Mouse (Mus musculus) kidney, embryonic 15.5 days (tissue): Measurements from ENCODE around the gene Zfp60. TPM values are rescaled to one million over a fixed set of nuclear protein-coding genes. Genes with fewer than 3 reads are reported as not detected.

ENCODE experiments used
- ATAC-seq: fragments of 200-750 bp; cut with Nextera tagmentation; replicated peaks from 2 replicates; pipeline ENCODE4 v1.8.0; 2017; ENCODE audit warnings: moderate TSS enrichment; ENCODE audit not compliant: low FRiP score
- H3K27ac ChIP-seq: fragments of 300-500 bp; sonication (generic); 2 replicates; pipeline ENCODE4 v1.5.1; 2015; ENCODE audit warnings: mild to moderate bottlenecking, inconsistent platforms
- H3K27me3 ChIP-seq: fragments of 300-500 bp; sonication (generic); 2 replicates; pipeline ENCODE4 v1.6.1; 2015; ENCODE audit warnings: inconsistent platforms
- H3K36me3 ChIP-seq: fragments of 300-500 bp; sonication (generic); 2 replicates; pipeline ENCODE4 v1.6.1; 2015; ENCODE audit warnings: inconsistent platforms
- H3K4me1 ChIP-seq: fragments of 300-500 bp; sonication (generic); 2 replicates; pipeline ENCODE4 v1.6.1; 2015; ENCODE audit warnings: inconsistent platforms
- H3K4me2 ChIP-seq: fragments of 300-500 bp; sonication (generic); 2 replicates; pipeline ENCODE4 v1.6.1; 2015; ENCODE audit warnings: moderate library complexity, mild to moderate bottlenecking, inconsistent platforms
- H3K4me3 ChIP-seq: fragments of 300-500 bp; sonication (generic); replicated peaks from 2 replicates; pipeline ENCODE4 v1.5.1; 2015; ENCODE audit warnings: mild to moderate bottlenecking, inconsistent platforms
- H3K9ac ChIP-seq: fragments of 300-500 bp; sonication (generic); 2 replicates; pipeline ENCODE4 v1.6.1; 2015; ENCODE audit warnings: mild to moderate bottlenecking, inconsistent platforms
- H3K9me3 ChIP-seq: fragments of 300-500 bp; sonication (generic); replicated peaks from 2 replicates; pipeline ENCODE4 v1.6.1; 2016; ENCODE audit warnings: inconsistent platforms
- WGBS: fragments of 180-500 bp; shearing (Covaris S2); methylation state at CpG from one replicate; pipeline ENCODE4 v1.1.7; 2015; ENCODE audit warnings: mixed read lengths; 5-methylcytosine and 5-hydroxymethylcytosine counted together
- polyA plus RNA-seq: library from polyadenylated mRNA; unstranded; fragments of >200 nt; fragmentation: Nextera tagmentation; extraction: Ambion mirVana; gene quantifications from 2 replicates; pipeline ENCODE4 v1.2.1, GENCODE M21; 2015

Zfp60 gene
- 37.2 and 40.8 TPM in 2 replicates for polyA plus RNA-seq

DNA sequence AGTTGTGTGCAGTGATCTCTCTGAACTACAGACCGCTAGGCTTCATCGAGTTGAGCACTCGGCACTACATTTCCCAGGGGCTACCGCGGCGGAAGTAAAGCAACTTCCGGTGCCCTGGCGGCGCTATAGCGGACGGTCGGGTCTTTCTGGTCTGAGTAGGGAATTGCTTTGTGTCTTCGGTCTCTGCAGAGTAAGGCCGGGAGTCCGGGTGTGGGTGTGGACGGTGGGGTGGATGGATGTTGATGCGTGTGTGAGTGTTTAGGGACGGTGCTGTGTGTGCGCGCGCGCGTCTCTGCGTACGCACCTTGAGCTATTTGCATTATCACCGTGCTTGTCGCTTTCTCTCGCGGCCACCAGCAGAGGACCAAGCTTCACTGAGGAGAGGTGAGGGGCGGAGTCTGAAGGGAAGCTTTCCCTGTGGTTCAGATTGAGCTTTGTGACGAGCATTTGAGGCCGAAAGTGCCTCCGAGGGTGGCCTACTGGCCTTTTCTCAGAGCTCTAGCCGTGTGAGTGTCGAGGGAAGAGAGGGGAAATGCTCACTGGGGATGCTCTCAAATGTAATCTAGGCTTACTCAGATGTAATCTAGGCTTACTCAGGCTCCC, at the start of gene Zfp60:
Gene Zfp60 (plus strand): TSS at position 109 of the 603 bp plus-strand sequence.
- H3K9ac ChIP-seq, result peak within 1 kb of the TSS; percentile 79
- H3K36me3 ChIP-seq, result no peaks in the 10 kb centered on the region
- peak within 1 kb of the TSS; percentile 66 for H3K4me2 ChIP-seq
- H3K4me3 ChIP-seq, result peak within 1 kb of the TSS; percentile 77
- ATAC-seq, result peak; percentile 96
- WGBS, result 0% methylated on average over 35 of the region's 35 CpGs
- H3K27ac ChIP-seq, result peak within 1 kb of the TSS; percentile 97
- H3K9me3 ChIP-seq, result no peaks in the 10 kb centered on the region
- H3K27me3 ChIP-seq, result no peaks in the 10 kb centered on the region
- peaks cover 17% of the 10 kb centered on the region for H3K4me1 ChIP-seq

DNA sequence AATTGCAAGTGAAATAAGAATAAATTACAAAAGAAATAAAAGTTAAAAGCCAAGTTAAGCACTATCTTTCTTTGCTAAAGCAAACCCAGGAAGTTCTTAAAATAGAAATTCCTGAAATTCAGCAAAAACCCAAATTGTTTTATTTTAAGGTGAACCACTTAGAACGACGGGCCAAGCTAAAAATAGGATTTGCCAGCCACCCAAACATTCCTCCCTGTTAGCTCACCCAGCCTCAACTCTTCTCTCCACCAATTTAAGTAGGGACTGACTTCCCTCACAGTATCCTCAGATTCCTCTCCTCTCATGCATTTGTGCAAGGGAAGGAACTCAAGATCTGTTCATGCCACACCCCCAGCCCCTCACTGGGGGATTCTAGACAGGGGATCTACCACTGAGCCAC, 48.0 kb upstream of the Zfp60 start:
- H3K27ac ChIP-seq, result no peak overlapping the region
- 64% methylated on average over 2 of the region's 2 CpGs for WGBS
- ATAC-seq, result no peak
- no peak overlapping the region for H3K4me2 ChIP-seq
- H3K9me3 ChIP-seq, result no peaks in the 10 kb centered on the region
- no peaks in the 10 kb centered on the region for H3K27me3 ChIP-seq
- no peaks in the 10 kb centered on the region for H3K36me3 ChIP-seq
- H3K9ac ChIP-seq, result no peak overlapping the region
- no peak overlapping the region for H3K4me3 ChIP-seq
- peaks cover 8% of the 10 kb centered on the region for H3K4me1 ChIP-seq

DNA sequence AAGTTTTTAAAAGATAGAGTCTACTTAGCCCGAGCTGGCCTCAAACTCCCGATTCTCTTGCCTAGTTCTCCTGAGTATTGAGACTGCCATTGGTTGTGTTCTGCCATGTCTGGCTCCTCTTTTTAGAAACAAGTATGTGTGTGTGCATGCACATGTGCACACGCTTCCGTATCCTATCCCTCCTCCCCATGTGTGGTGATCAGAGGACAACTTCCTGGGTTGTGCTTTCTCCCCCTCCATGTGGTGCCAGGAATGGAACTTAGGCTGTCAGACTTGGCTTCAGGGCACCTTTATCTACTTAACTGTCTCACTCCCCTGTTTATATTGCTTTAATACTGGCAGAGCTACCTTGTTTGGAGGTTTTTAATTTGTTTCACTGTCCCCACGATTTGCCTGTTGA, 46.0 kb upstream of the Zfp60 start:
- no peaks in the 10 kb centered on the region for H3K36me3 ChIP-seq
- H3K4me1 ChIP-seq, result peaks cover 17% of the 10 kb centered on the region
- 38% methylated on average over 5 of the region's 5 CpGs for WGBS
- H3K27me3 ChIP-seq, result no peaks in the 10 kb centered on the region
- peak overlapping the region; percentile 25; the same call in 1 of the 2 replicates for H3K4me2 ChIP-seq
- H3K9me3 ChIP-seq, result no peaks in the 10 kb centered on the region
- no peak overlapping the region for H3K4me3 ChIP-seq
- no peak overlapping the region for H3K9ac ChIP-seq
- no peak overlapping the region for H3K27ac ChIP-seq
- ATAC-seq, result no peak

DNA sequence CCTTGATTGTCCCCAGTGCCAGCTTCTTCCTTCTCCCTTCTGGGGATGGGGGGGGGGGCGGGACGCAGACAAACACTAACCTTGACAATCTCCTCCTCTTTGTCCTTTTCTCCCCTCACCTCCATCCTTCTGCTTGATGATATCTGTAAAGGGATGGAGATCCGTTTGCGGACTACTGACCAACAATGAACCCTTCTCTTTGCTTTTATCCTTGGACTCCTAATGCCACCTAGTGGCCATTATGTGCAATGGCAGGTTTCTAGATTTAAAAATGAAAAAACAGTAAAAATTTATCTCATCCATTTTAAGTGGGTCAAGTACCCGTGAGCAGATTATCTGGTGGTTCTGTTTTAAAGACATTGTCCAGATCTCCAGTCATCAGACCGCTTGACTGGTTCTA, 45.5 kb upstream of the Zfp60 start:
- Histone ChIP-seq H3K36me3 (no peaks in the 10 kb centered on the region), H3K27me3 (no peaks in the 10 kb centered on the region), H3K4me1 (peaks cover 18% of the 10 kb centered on the region), H3K4me3 (no peak overlapping the region), H3K9me3 (no peaks in the 10 kb centered on the region), H3K9ac (no peak overlapping the region), H3K4me2 (peak overlapping the region; percentile 25; the same call in 1 of the 2 replicates), H3K27ac (no peak overlapping the region)
- no peak for ATAC-seq
- WGBS, result 0% methylated on average over 6 of the region's 6 CpGs

DNA sequence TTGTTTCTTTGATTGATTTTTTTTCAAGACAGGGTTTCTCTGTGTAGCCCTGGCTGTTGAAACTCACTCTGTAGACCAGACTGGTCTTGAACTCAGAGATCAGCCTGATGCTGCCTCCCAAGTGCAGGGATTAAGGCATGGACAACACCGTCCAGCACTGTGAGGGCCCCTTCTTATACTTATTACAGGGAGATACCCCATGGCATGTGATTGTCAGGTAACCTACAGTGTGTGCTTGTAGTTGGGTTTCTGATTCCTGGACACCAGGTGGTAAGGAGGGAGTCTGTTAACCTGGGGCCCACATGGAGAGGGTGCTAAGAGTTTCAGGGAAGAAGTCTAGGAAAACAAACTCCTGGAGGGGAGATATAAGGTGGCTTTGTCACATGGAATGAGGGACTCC, 44.1 kb upstream of the Zfp60 start:
- H3K4me3 ChIP-seq, result no peak overlapping the region
- no peak overlapping the region for H3K27ac ChIP-seq
- WGBS, result 88% methylated on average over 1 of the region's 1 CpGs
- no peaks in the 10 kb centered on the region for H3K27me3 ChIP-seq
- ATAC-seq, result no peak
- no peaks in the 10 kb centered on the region for H3K9me3 ChIP-seq
- H3K9ac ChIP-seq, result no peak overlapping the region
- H3K36me3 ChIP-seq, result no peaks in the 10 kb centered on the region
- peaks cover 18% of the 10 kb centered on the region for H3K4me1 ChIP-seq
- H3K4me2 ChIP-seq, result no peak overlapping the region

DNA sequence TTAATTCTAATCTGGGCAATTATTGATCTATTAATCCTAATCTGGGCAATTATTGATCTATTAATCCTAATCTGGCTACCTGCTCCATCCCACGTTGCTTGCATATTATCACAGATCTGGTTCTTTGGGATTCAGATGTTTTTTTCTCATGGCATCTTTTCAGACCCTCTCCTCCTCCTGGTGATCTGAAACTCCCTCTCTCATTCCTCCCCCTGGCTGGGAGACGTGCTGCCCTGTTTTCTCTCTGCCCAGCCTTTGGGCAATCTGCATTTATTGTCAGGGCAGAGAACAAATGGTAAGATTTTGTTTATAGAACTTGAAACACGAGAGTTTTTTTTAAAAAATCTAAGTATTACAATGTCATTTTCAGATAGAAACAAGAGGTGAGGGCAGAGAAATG, 43.4 kb upstream of the Zfp60 start:
- WGBS, result 73% methylated on average over 3 of the region's 3 CpGs
- Histone ChIP-seq H3K4me1 (peaks cover 18% of the 10 kb centered on the region), H3K27ac (no peak overlapping the region), H3K36me3 (no peaks in the 10 kb centered on the region), H3K4me3 (no peak overlapping the region; the same call in 1 of the 2 replicates), H3K9me3 (no peaks in the 10 kb centered on the region), H3K9ac (0 out of 2 replicates have a peak overlapping the region, but pooled peaks have one; percentile 62), H3K4me2 (peak overlapping the region; percentile 72), H3K27me3 (no peaks in the 10 kb centered on the region)
- ATAC-seq, result no peak

DNA sequence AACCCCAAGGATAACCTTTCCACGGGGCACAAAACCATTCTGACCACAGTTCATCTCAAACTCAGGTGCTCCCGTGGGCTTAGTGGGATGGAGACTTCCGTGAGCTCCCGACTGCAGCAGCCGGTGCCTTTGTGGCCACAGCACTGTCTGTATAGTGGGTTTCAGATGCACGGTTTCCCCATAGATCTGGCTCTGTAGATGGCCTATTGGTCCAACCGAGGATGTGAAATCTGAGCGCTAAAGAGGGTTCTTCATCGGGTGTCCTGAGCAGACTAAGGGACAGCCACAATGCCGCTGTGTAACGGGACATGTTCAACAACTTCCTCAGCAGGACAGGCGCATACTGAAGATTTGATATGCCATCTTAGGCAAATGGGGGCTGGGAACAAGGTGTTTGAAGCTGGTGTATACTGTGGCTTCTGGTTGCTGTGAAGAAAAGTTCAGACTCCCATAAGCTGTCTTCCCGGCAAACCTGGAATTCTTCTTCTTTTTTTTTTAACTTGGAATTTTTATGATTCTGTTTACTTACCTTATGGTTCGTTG, 42.9 kb upstream of the Zfp60 start:
- H3K4me1 ChIP-seq, result peaks cover 18% of the 10 kb centered on the region
- H3K27me3 ChIP-seq, result no peaks in the 10 kb centered on the region
- WGBS, result 33% methylated on average over 14 of the region's 14 CpGs
- H3K9me3 ChIP-seq, result no peaks in the 10 kb centered on the region
- peak overlapping the region; percentile 83; the same call in 1 of the 2 replicates for H3K27ac ChIP-seq
- peak overlapping the region; percentile 55 for H3K4me3 ChIP-seq
- H3K36me3 ChIP-seq, result no peaks in the 10 kb centered on the region
- no peak for ATAC-seq
- H3K4me2 ChIP-seq, result peak overlapping the region; percentile 72
- H3K9ac ChIP-seq, result peak overlapping the region; percentile 62

DNA sequence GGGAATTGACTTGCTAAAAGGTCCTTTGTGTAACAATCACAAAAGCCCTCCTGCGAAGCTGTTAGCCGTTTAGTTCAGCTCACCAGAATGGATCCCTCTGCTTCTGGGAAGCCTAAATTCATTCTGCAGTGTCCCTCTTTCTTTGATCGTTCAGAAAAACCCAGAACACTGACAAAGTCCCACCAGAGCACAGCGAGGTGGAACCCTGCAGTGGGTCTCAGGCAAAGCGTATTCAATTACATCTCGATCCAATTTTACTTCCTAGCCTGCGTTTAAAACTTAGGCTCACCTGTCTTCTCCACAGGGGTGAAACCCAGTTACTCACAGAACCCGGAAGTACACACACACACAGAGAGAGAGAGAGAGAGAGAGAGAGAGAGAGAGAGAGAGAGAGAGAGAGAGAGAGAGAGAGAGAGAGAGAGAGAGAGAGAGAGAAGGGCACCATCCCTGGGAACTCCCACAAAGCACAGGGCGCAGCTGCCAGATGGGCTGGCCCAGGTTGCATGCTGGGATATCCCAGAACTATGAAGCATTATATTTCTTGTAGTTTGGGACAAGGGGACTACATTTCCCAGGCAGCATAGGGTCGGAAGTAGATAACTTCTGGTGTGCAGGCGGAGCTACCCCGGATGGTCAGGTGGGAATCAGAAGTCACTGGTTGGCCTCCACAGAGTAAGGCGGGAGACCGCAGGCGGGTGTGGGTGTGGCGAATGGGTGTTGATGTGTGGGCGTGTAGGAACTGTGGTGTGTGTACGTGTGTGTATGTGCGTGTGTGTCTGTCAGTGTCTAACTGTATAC, 42.2 kb upstream of the Zfp60 start, which contains the start of gene Zfp607b:
Gene Zfp607b (plus strand): TSS at position 526 of the 798 bp plus-strand sequence.
- ATAC-seq, result peak; percentile 99
- Histone ChIP-seq H3K9me3 (no peaks in the 10 kb centered on the region), H3K27ac (peak within 1 kb of the TSS; percentile 83), H3K4me1 (peaks cover 18% of the 10 kb centered on the region), H3K4me2 (peak within 1 kb of the TSS; percentile 72), H3K36me3 (no peaks in the 10 kb centered on the region), H3K27me3 (no peaks in the 10 kb centered on the region), H3K9ac (peak within 1 kb of the TSS; percentile 62), H3K4me3 (peak within 1 kb of the TSS; percentile 55)
- WGBS, result 1% methylated on average over 19 of the region's 19 CpGs

DNA sequence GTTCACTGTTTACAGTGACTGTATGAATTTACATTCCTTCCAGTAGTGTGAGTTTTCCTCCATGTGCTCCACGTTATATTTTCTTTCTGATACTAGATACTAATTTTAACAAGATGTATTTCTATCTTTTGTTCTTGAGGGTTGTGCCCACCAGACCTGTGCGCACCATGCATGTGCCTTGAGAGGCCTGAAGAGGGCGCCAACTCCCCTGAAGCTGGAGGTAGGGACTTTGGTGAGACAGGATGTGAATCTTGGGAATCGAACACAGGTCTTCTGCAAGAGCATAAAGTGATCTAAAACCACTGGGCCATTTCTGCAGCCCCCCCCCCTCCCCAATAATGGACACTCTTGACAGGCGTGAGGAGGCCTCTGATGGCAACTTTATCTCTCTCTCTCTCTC, 40.1 kb upstream of the Zfp60 start:
- no peak for ATAC-seq
- peaks cover 12% of the 10 kb centered on the region for H3K4me1 ChIP-seq
- no peak overlapping the region for H3K27ac ChIP-seq
- no peak overlapping the region for H3K4me3 ChIP-seq
- no peaks in the 10 kb centered on the region for H3K9me3 ChIP-seq
- H3K9ac ChIP-seq, result no peak overlapping the region
- H3K36me3 ChIP-seq, result no peaks in the 10 kb centered on the region
- no peak overlapping the region for H3K4me2 ChIP-seq
- H3K27me3 ChIP-seq, result no peaks in the 10 kb centered on the region
- 40% methylated on average over 5 of the region's 5 CpGs for WGBS

DNA sequence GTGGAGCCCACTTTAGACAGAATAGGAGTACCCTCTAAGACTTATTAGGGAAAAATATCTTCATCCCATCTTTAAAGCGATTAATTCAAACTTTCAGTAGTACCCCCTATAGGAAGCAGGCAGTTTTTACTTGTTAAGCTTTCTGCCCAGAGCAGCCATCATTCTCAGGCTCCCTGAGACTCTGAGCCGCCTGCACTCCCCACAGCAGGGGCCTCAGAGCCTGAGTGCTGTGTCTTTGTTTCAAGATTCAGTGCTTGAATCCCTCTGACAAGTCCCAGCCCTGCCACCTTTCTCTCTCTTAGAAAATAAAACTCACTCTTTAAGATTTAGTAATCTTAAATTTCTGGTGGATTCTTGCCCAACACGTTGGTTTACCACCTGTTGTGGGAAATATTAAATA, 34.5 kb upstream of the Zfp60 start:
- Histone ChIP-seq H3K4me1 (no peaks in the 10 kb centered on the region), H3K9ac (no peak overlapping the region), H3K27me3 (no peaks in the 10 kb centered on the region), H3K9me3 (no peaks in the 10 kb centered on the region), H3K4me2 (no peak overlapping the region), H3K36me3 (no peaks in the 10 kb centered on the region), H3K27ac (no peak overlapping the region), H3K4me3 (no peak overlapping the region)
- ATAC-seq, result no peak
- WGBS, result 64% methylated on average over 3 of the region's 3 CpGs

DNA sequence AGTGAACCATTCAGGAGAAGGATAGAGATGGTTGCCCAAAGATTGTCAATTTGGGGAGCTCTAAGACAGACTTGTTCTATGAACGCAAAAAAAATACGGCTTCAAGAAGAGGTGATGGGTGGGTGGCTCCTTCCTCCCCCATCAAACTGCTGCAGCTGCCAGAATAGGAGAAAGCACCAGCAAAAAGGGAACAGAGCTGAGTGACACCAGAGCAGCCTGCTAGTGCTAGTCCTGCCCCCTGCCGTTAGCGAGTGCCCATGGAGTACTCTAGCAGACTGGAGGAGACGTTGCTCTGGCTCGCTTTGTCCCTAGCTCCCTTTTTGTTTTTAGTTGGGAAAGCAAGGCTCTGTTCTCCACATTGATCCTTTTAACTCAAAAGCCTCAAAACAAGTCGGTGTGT, 20.8 kb upstream of the Zfp60 start:
- ATAC-seq, result no peak
- Histone ChIP-seq H3K4me2 (no peak overlapping the region), H3K36me3 (no peaks in the 10 kb centered on the region), H3K9ac (no peak overlapping the region), H3K27ac (no peak overlapping the region), H3K27me3 (no peaks in the 10 kb centered on the region), H3K4me3 (no peak overlapping the region), H3K4me1 (no peaks in the 10 kb centered on the region), H3K9me3 (no peaks in the 10 kb centered on the region)
- 87% methylated on average over 7 of the region's 7 CpGs for WGBS

DNA sequence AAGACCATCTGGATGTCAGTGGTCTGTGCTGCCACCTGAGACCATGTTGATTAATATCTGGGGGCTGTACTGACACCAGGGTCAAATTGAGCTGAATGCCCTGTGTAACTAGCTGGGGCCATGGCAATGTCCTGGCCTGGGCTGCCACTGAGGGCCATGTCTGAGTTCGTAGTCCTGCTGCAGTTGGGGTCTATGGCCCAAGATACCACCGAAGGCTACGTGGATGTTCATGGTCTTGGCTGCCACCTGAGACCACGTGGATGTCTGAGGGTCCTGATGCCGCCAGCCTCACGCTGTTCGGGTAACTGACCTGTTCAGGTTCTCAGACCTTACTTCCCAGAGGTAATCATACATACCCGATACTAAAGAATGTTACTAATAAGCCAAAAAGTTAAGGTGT, 9.2 kb upstream of the Zfp60 start:
- Histone ChIP-seq H3K9ac (no peak overlapping the region), H3K9me3 (no peaks in the 10 kb centered on the region; the same call in 1 of the 2 replicates), H3K36me3 (no peaks in the 10 kb centered on the region), H3K4me1 (peaks cover 3% of the 10 kb centered on the region; the same call in 1 of the 2 replicates), H3K4me2 (no peak overlapping the region), H3K4me3 (no peak overlapping the region), H3K27me3 (no peaks in the 10 kb centered on the region), H3K27ac (no peak overlapping the region)
- WGBS, result 95% methylated on average over 8 of the region's 8 CpGs
- ATAC-seq, result no peak
